Comparison of ENCODE assay signal across 10 mouse cellular contexts in genomic region chr5:98255176-98255575, GRCm38 (mm10). TPM values are rescaled to one million over a fixed set of nuclear protein-coding genes. Genes with fewer than 3 reads are reported as not detected.
DNase-seq lines count a peak whose midpoint lies in the region; ATAC-seq and TF ChIP-seq lines count a peak whose summit lies in the region.
"Had no signal": no experiment of that assay in that cellular context is flagged by ENCODE, and none has a peak within 500 bp of the region (broad histone marks: within the 10 kb centered on the region; RNA-seq: fewer than 3 reads in every experiment).

No protein-coding gene starts in this region.

- peak overlapping the region; percentile 20; the same call in 1 of the 2 replicates for H3K4me3 ChIP-seq in hindbrain, embryonic 13.5 days
- no peak overlapping the region for H3K4me3 ChIP-seq in hindbrain, embryonic 10.5 days
- H3K4me3 ChIP-seq in limb, embryonic 14.5 days (replicated peaks; ENCODE audit: low read length), result 0 out of 2 replicates have a peak overlapping the region, but pooled peaks have one; percentile 10
- peak overlapping the region; percentile 11 for H3K4me3 ChIP-seq in neural tube, embryonic 13.5 days
- H3K4me3 ChIP-seq: erythroblast, embryonic 14.5 days had no signal

- ATAC-seq in hindbrain, embryonic 13.5 days (ENCODE audit: low FRiP score), result no peak
- ATAC-seq in limb, embryonic 14.5 days (ENCODE audit: low FRiP score, low read depth), result no peak
- ATAC-seq in neural tube, embryonic 13.5 days (ENCODE audit: low read depth), result no peak

- H3K27ac ChIP-seq in hindbrain, embryonic 13.5 days, result no peak overlapping the region
- no peak overlapping the region for H3K27ac ChIP-seq in hindbrain, embryonic 10.5 days
- no peak overlapping the region for H3K27ac ChIP-seq in limb, embryonic 14.5 days (replicated peaks; ENCODE audit: low read depth, low read length)
- H3K27ac ChIP-seq in neural tube, embryonic 13.5 days (replicated peaks), result no peak overlapping the region
- H3K27ac ChIP-seq: limb, embryonic 15.5 days had no signal

- peaks cover 19% of the 10 kb centered on the region for H3K4me1 ChIP-seq in hindbrain, embryonic 13.5 days (replicated peaks)
- H3K4me1 ChIP-seq in hindbrain, embryonic 10.5 days (replicated peaks), result peaks cover 24% of the 10 kb centered on the region
- H3K4me1 ChIP-seq in limb, embryonic 14.5 days (ENCODE audit: control insufficient read depth, insufficient read depth, low read length), result peaks cover 3% of the 10 kb centered on the region
- H3K4me1 ChIP-seq in neural tube, embryonic 13.5 days (replicated peaks), result peaks cover 19% of the 10 kb centered on the region

- H3K36me3 ChIP-seq in hindbrain, embryonic 13.5 days, result no peaks in the 10 kb centered on the region
- no peaks in the 10 kb centered on the region for H3K36me3 ChIP-seq in hindbrain, embryonic 10.5 days
- no peaks in the 10 kb centered on the region for H3K36me3 ChIP-seq in limb, embryonic 14.5 days (ENCODE audit: control insufficient read depth, insufficient read depth, low read length)
- H3K36me3 ChIP-seq in neural tube, embryonic 13.5 days, result no peaks in the 10 kb centered on the region
- H3K36me3 ChIP-seq: limb, embryonic 15.5 days had no signal

- H3K9ac ChIP-seq in hindbrain, embryonic 13.5 days, result no peak overlapping the region
- no peak overlapping the region for H3K9ac ChIP-seq in limb, embryonic 14.5 days (ENCODE audit: low read depth, low read length, severe bottlenecking)
- no peak overlapping the region for H3K9ac ChIP-seq in neural tube, embryonic 13.5 days

- TF ChIP-seq POLR2A in limb, embryonic 14.5 days (IDR thresholded peaks at IDR 0.05; ENCODE audit: borderline replicate concordance, extremely low read depth, insufficient read depth, insufficient read length), result no peak

- H3K9me3 ChIP-seq in hindbrain, embryonic 13.5 days, result no peaks in the 10 kb centered on the region
- H3K9me3 ChIP-seq in hindbrain, embryonic 10.5 days, result no peaks in the 10 kb centered on the region
- no peaks in the 10 kb centered on the region for H3K9me3 ChIP-seq in limb, embryonic 14.5 days (ENCODE audit: control insufficient read depth, low read length)
- H3K9me3 ChIP-seq in neural tube, embryonic 13.5 days, result no peaks in the 10 kb centered on the region
- H3K9me3 ChIP-seq: limb, embryonic 15.5 days had no signal

- peaks cover 80% of the 10 kb centered on the region for H3K27me3 ChIP-seq in hindbrain, embryonic 13.5 days
- H3K27me3 ChIP-seq in hindbrain, embryonic 10.5 days (ENCODE audit: insufficient read depth, poor library complexity, severe bottlenecking), result peaks cover 86% of the 10 kb centered on the region
- peaks cover 50% of the 10 kb centered on the region for H3K27me3 ChIP-seq in limb, embryonic 14.5 days (ENCODE audit: control insufficient read depth, insufficient read depth, low read length)
- peaks cover 72% of the 10 kb centered on the region for H3K27me3 ChIP-seq in neural tube, embryonic 13.5 days

- DNase-seq in hindbrain, embryonic 10.5 days (ENCODE audit: low spot score), result no peak
- peak; percentile 21 for DNase-seq in embryo, embryonic 9.5 days (ENCODE audit: extremely low spot score)
- no peak for DNase-seq in limb, embryonic 14.5 days (ENCODE audit: low spot score)
- DNase-seq in lung, postnatal 36 days, result no peak
- no peak for DNase-seq in left cerebral cortex, adult 18-20 months (ENCODE audit: low spot score in 2 of 2)
- DNase-seq: right cerebral cortex, postnatal 14 days had no signal

- peak overlapping the region; percentile 25 for H3K4me2 ChIP-seq in hindbrain, embryonic 13.5 days
- H3K4me2 ChIP-seq in limb, embryonic 14.5 days (replicated peaks; ENCODE audit: low read depth, low read length, severe bottlenecking), result no peak overlapping the region
- peak overlapping the region; percentile 99; the same call in 1 of the 2 replicates for H3K4me2 ChIP-seq in neural tube, embryonic 13.5 days

- 2% methylated on average over 12 of the region's 12 CpGs for WGBS in hindbrain, embryonic 13.5 days
- WGBS in hindbrain, embryonic 10.5 days, result 2% methylated on average over 12 of the region's 12 CpGs
- 5% methylated on average over 12 of the region's 12 CpGs for WGBS in limb, embryonic 14.5 days
- WGBS in neural tube, embryonic 13.5 days, result 3% methylated on average over 12 of the region's 12 CpGs

RNA-seq across cellular contexts. Expression of gene Fgf5, which starts 1.2 kb away (rescaled TPM):
- polyA plus RNA-seq in hindbrain, embryonic 13.5 days (2015; fragmentation: Nextera tagmentation; extraction: Ambion mirVana), result 0.71 and 1.5 TPM in 2 replicates
- polyA plus RNA-seq in hindbrain, embryonic 10.5 days (2016; fragmentation: Nextera tagmentation; extraction: Ambion mirVana), result 0.29 and 0.31 TPM in 2 replicates
- 0.41 and 0.67 TPM in 2 replicates for polyA plus RNA-seq in limb, embryonic 14.5 days (2012; rRNA removed)
- 0.48 and 0.50 TPM in 2 replicates for polyA plus RNA-seq in limb, embryonic 14.5 days (2014; fragmentation: Nextera tagmentation; extraction: Ambion mirVana)
- polyA plus RNA-seq in neural tube, embryonic 13.5 days (2015; fragmentation: Nextera tagmentation; extraction: Ambion mirVana), result 1.3 and 2.2 TPM in 2 replicates
- total RNA-seq in left cerebral cortex, adult 18-20 months (2021), result 1 to 10 TPM; 3.9 to 4.8 TPM
- polyA plus RNA-seq: erythroblast, embryonic 14.5 days had no signal
